Mouse (Mus musculus) heart, postnatal 14 days (tissue): Measurements from ENCODE around the gene Uvssa. TPM values are rescaled to one million over a fixed set of nuclear protein-coding genes. Genes with fewer than 3 reads are reported as not detected.

ENCODE experiments used
- DNase-seq, 2 experiments: peaks; one replicate each; pipeline ENCODE4 v3.0.0; 2021 to 2022
- intact Hi-C: fragments of 180-260 bp; cut with DNase I; formaldehyde crosslinking; loops from one replicate; pipeline ENCODE4 v1.15.1; 2025
- total RNA-seq, 2 experiments: library from RNA; stranded (reverse); gene quantifications; 2 replicates each; pipeline ENCODE4 v1.2.3; 2021

Uvssa gene
- total RNA-seq, 2 experiments from 2014 or later: 4.4 to 6.2 TPM

DNA sequence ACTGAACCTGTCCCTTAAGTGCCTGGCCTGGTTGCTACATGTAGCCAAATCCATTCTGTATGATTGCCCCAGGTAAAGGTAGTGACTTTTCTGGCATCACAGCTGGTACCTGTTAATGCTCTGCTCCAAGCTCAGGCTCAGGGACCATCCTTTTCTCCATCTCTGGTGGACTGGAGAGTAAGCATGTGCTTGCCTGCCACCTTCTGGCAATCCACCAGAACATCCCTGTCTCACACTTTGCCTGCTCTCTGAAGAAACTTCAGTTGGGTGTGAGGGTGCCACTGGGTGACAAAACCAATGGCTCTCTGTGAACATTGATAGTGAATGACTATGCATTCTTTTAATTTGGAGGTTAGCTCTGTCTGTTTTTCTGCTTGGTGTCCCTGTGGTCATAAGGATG lies 7.2 kb upstream of the Uvssa start:
- intact Hi-C loops: no loop called here
- peak in 1 of 2 experiments; percentile 22 for DNase-seq

DNA sequence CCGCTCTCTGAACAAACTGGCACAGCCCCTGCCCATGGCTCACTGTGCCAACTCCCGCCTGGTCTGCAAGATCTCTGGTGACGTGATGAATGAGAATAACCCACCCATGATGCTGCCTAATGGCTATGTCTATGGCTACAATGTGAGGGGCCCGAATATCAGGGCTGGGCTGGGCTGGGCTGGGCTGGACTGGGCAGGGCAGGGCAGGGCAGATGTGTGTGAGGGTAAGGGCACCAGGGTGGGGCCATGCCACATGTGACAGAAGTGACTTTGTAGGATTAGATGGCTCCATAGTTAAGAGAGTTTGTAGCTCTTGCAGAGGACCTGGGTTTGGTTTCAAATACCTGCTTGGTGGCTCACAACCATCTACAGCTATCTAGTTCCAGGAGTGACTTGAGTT lies 6.7 kb upstream of the Uvssa start:
- intact Hi-C loops: loop anchor here (2.0 kb wide), 1 partner anchor 37 kb away; the partner anchor contains the start of gene Maea
- DNase-seq: no peak

DNA sequence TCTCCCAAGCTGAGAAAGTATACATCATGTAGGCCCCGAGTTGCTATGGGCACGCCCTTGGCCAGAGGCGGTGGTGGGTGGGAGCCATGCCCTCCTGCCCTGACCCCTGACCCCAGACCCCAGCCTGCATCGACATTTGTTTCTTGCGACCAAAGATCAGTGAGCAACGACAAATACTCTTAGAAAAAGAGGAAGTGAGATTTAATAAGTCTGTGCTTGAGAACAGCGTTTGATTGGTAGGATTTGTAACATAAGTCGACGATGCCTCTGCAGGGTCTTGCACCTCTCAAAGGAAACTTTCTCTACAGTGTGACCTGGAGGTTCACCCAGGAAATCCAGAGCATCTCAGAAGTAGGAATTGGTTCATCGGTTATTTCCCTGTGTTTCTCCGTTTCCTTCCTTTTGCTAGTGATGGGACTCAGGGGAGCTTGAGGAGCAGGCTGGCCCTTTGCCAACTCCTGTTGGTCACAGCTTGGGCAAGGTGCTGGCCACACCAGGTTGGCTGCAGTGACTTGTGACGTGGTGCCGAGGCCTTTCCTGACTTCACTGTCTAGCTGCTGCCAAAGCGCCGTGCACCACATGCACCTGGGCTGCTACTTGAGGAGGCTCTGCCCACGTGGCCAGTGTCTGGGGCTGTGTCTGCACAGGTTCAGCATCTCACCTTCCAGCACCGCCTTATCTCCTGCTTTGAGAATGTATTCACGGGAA lies 5.9 kb upstream of the Uvssa start:
- intact Hi-C loops: loop anchor here (2.0 kb wide), 1 partner anchor 38 kb away; the partner anchor contains the start of gene Maea
- no peak for DNase-seq

GRCm38 (mm10) chr5:33377176-33377575 lies 1.2 kb upstream of the Uvssa start:
- intact Hi-C loops: loop anchor here (5.0 kb wide), 1 partner anchor 175 kb away; no protein-coding TSS in a partner anchor
- DNase-seq: peak in 1 of 2 experiments; percentile 14

DNA sequence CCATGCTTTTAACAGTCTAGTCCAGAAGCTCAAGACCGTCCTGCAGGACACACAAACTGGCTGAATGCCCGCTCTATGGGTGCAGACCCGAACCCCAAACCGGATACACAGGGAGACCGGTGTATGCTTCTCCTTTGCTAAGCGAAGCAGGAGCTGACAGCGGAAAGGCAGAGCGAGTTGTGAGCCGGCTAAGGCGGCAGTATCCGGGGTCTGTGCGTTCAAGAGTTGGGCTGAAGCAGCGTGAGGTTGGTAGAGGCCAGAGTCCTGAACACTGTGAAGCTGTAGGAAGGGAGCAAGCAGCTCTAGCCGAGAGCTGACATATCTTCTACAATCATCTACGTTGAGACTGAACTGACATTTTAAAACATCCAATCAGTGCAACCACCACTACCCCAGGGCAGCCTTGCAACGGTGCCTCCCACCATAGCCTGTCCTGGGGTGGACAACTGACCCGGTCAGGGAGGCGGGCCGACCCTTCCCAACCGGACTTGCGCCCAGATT lies 498 bp upstream of the Uvssa start:
- peak in 1 of 2 experiments; percentile 45 for DNase-seq

GRCm38 (mm10) chr5:33387550-33387949 lies 9.2 kb downstream of the Uvssa start:
- no peak for DNase-seq
- intact Hi-C loops: no loop called here

More for the DNA sequence above, 498 bp upstream of the Uvssa start:
- intact Hi-C loops: loop anchor here (1.0 to 5.0 kb wide), 2 partner anchors 103 to 176 kb away; no protein-coding TSS in a partner anchor

DNA sequence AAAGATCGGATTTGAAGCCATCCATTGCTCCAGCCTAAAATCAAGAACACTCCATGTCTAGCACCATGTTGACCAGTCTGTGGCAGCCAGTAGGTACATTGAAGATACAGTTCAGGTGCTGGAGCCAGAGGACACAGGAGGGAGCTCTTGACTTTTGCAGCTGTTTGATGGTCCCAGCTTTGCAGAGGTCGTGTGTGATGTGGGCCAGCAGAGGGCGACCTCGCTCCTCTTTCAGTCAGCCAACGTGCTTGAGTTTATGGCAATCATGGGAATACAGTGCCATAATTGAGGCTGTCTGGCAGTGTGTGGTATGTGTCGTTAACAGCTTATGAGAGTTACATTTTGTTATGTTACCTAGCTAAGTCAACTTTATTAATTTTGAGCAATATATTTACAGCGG lies 15.5 kb downstream of the Uvssa start:
- DNase-seq: peak; percentile 77 to 83
- intact Hi-C loops: loop anchor here (1.0 to 5.0 kb wide), 4 partner anchors 49 to 195 kb away; no protein-coding TSS in a partner anchor

DNA sequence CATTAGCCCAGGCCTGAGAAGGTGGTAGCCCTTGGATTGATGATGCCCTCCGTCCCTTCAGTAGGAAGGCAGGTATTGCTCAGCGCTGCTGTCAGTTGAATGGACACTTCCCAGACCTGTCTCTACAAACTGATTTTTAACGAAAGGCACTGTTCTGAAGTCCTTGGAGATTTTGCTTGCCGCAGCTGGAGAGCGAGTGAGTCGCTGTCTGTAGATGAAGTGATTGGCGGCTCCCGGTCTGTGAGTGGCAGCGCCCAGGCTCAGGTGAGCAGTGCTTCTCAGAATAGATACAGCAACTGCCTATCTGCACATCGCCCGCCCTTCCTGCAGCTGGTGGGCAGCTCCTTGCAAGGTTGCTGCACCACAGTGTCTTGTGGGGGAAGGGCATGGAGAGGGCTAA lies 17.3 kb downstream of the Uvssa start:
- intact Hi-C loops: loop anchor here (2.0 kb wide), 1 partner anchor 193 kb away; no protein-coding TSS in a partner anchor
- DNase-seq: no peak

- intact Hi-C loops: no loop called here
Observed at GRCm38 (mm10) chr5:33396828-33397227, 18.5 kb downstream of the Uvssa start.

GRCm38 (mm10) chr5:33400819-33401218 lies 22.5 kb downstream of the Uvssa start:
- intact Hi-C loops: no loop called here
- no peak for DNase-seq

More at GRCm38 (mm10) chr5:33396828-33397227, 18.5 kb downstream of the Uvssa start:
- no peak for DNase-seq

DNA sequence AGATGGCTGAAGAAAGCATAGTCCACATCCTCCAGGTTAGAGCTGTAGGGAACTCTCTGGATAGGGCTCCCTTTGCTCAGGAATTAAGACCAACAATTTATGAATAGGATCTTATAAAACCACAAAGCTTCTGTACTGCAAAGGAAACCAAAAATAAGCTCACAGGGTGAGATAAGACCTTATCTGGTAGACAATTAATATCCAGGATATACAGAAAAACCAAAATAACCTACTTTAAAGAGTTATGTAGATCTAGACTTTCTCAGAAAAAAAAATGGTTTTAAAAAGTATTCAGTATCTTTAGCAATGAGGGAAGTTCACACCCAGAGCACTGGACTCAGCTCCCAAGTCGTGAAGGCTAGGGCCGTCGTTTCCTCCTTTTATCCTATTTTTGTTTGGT lies 42.0 kb downstream of the Uvssa start:
- intact Hi-C loops: no loop called here
- DNase-seq: no peak

DNA sequence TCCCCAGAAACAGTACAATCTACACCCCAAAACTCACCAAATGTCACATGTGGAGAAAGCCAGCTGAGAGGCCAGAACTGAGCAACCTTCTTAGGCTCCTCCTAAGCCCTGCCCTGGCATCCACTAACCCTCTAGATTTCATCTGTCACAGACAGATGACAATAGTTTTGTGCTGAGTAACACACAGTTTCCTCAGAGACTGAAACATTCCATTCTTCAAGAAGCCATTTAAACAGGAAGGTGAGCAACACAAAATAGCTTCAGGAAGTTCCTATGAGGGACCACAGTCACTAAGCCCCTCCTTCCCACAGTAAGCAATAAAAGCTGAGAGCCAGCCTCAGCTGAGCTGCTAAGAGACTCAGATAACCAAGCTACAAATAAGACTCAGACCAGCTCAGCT lies 49.1 kb downstream of the Uvssa start:
- intact Hi-C loops: no loop called here

GRCm38 (mm10) chr5:33430106-33430505 lies 51.8 kb downstream of the Uvssa start:
- intact Hi-C loops: no loop called here
- no peak for DNase-seq

More for the DNA sequence above, 49.1 kb downstream of the Uvssa start:
- DNase-seq: no peak

DNA sequence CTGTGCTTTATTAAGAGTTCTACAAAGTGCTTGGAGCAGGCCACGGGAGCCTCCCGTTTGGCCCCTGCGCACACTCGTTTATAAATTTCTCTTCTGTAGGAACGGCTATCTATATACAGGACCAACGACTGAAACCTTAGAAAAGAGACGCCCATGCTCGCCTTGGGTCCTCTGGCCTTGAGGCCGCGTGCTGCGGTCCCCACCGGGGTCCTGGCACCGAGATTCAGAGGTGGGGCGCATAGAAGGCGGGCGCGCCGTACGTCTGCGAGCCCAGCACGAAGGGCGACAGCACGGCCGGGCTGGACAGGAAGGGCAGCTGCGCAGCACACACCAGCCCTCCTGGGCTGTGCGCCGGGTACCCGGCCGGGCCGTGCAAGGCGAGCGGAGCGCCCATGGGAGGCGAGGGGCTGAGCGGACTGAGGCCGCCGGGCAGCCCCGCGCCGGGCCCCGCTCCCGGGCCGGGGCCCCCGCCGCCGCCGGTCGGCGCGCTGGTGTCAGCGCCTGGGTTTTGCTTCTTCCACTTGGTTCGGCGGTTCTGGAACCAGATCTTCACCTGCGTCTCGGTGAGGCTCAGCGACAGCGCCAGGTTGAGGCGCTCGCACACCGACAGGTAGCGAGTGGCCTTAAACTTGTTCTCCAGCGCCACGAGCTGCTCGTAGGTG lies 52.3 kb downstream of the Uvssa start:
- DNase-seq: no peak

DNA sequence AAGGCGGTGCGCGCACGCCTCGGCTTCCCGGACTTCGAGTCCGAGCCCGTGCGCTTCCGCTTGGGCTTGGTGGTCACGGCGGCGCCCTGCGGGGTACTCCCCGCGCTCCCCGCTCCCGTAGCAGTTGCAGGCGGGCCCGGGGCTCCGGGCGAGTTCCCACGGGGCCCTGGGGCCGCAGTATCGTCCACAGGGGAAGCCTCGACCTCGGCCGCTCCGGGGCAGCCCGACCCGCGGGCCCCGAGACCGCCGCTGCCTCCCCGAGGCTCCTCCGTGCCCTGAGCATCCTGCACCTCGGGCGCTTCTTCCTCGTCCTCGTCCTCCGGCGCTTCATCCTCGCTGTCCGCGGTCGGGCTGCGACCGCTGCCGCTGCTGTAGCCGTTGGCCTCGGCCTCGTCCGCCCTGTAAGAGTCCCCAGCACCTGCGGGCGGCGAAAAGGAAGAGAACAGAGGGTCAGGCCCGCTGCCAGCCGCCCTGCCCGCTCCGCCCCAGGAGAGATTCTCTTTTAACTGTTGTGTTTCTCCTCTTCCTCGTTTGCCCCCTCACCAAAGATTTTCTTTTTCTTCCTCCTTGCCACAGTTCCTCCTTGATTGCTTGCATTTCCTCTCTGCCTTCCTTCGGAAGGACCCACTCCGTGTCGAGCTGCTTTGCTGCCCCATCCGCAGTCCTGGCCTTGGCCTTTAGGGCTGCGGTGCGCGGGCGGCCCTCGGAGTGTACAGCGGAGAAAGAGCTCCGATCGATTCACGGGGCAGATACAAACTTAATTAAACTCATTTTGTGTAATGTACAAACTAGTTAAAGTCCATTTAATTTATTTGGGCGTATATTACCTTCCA lies 53.0 kb downstream of the Uvssa start:
- intact Hi-C loops: no loop called here
- no peak for DNase-seq

More for the DNA sequence above, 52.3 kb downstream of the Uvssa start:
- intact Hi-C loops: no loop called here

GRCm38 (mm10) chr5:33432057-33432935 lies 53.9 kb downstream of the Uvssa start:
- no peak for DNase-seq
- intact Hi-C loops: no loop called here

DNA sequence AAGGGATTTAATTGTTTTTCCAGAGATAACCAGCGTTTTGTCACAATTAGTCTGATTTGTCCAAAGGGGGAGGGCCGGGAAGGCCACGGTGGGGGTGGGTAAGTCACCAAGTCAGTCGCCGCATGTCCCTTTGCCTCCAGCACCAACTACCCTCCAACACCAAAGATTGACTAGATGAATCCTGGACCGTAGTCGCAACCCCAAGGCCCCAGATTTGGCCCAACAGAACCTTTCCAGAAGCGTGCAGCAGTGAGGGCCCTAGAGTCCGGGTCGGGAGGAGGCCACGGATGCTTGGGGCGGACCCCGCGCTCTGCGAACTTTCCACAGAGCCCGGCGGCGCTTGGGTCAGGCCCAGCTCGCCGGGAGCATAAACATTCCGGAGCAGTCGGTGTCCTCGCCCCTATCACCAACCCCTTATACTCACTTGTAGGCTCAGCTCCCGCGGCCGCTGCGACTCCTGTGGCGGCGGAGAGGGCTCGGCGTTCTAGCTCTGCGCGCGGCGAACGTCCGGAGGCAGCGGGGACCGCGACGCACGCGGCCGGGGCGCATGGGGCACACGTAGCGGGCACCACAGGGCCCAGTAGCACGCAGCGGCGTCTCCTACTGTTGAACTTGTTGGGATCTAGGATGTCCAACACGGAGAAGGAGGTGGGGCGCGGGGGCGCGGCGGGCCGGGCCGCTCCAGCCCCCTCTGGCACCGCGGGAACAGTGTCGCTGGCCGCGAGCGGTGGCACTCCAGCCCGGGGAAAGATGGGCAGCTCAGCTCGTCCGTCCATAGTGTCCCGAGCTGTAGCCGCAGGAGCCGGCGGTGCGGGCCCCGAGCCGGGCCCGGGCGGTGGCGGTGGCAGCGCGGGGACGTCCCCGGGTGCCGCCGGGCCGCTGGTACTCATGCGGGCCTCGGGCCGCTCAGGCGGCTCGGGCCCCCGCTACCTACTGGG lies 55.1 kb downstream of the Uvssa start, which contains the start of gene Nkx1-1:
Nkx1-1 (minus strand) TSS at position 776 of the 938 bp plus-strand sequence.
- no peak for DNase-seq
- intact Hi-C loops: no loop called here

DNA sequence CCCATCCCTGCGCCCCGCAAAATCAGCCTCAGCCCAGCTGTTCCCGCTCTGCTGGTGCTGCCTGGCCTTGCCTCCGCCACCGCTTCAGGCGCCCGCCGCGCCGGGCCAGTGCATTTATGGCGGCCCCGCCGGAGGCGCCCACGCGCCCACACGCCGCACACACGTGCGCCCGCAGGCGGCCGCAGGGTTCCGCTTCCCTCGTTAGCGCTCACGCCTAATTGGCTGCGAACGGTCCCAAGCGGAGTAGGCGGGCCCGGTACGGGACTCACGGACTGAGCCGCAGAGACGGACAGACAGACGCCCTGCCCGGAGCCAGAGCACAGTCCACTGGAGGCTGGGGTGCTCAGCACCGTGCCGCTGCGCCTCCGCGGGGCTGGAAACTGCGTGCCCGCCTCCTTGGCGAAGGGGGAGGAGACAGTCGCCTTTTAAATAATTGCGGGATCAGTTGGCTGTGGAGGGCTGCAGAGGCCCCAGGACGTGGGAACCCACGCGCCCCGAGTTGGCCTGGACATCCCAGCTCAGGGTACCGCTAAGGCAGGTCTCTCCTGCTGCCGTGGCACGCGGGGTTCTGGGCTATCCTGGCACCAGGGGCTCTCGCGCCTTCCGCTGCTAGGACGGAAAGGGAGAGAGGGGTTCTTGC lies 55.9 kb downstream of the Uvssa start:
- DNase-seq: no peak
- intact Hi-C loops: no loop called here
